Mouse (Mus musculus): ENCODE data around the gene Zfp62.

- TF ChIP-seq CTCF (IDR thresholded peaks at IDR 0.05; ENCODE audit: control insufficient read depth, insufficient read depth, insufficient read length) (no peak), MYOG (IDR thresholded peaks at IDR 0.05; ENCODE audit: control insufficient read depth, extremely low read depth, insufficient read length) (no peak), MYOD1 (IDR thresholded peaks at IDR 0.05; ENCODE audit: control insufficient read depth, insufficient read length, low read depth) (no peak), MAX (IDR thresholded peaks at IDR 0.05) (no peak)
Observed at GRCm38 (mm10) chr11:49200666-49201065, 2.4 kb upstream of the Zfp62 start.
